Mouse (Mus musculus) lung, postnatal 0 days (tissue): ENCODE results near the gene 2900026A02Rik. TPM values are rescaled to one million over a fixed set of nuclear protein-coding genes. Genes with fewer than 3 reads are reported as not detected.

Experiments
- ATAC-seq: fragments of 200-750 bp; cut with Nextera tagmentation; 2 replicates; pipeline ENCODE4 v1.8.0; 2017; ENCODE audit warnings: moderate library complexity
- DNase-seq: peaks from one replicate; pipeline ENCODE4 v3.0.0-alpha.2; 2016; ENCODE audit warnings: low spot score
- H3K27ac ChIP-seq: fragments of 300-500 bp; sonication (generic); 2 replicates; pipeline ENCODE4 v1.5.1; 2014; ENCODE audit warnings: antibody characterized with exemption, mild to moderate bottlenecking, low read length, mixed read lengths
- H3K27me3 ChIP-seq: fragments of 300-500 bp; sonication (generic); replicated peaks from 2 replicates; pipeline ENCODE4 v1.6.1; 2014; ENCODE audit warnings: low read length, mixed read lengths; ENCODE audit not compliant: insufficient read depth
- H3K36me3 ChIP-seq: fragments of 300-500 bp; sonication (generic); 2 replicates; pipeline ENCODE4 v1.6.1; 2014; ENCODE audit warnings: low read length, mixed read lengths; ENCODE audit not compliant: insufficient read depth
- H3K4me1 ChIP-seq: fragments of 300-500 bp; sonication (generic); 2 replicates; pipeline ENCODE4 v1.6.1; 2014; ENCODE audit warnings: antibody characterized with exemption, low read depth, low read length, mixed read lengths; ENCODE audit not compliant: insufficient read depth
- H3K4me2 ChIP-seq: fragments of 300-500 bp; sonication (generic); replicated peaks from 2 replicates; pipeline ENCODE4 v1.6.1; 2014; ENCODE audit warnings: low read depth, mild to moderate bottlenecking, low read length, moderate library complexity, mixed read lengths
- H3K4me3 ChIP-seq: fragments of 300-500 bp; sonication (generic); 2 replicates; pipeline ENCODE4 v1.5.1; 2014; ENCODE audit warnings: low read depth, low read length
- H3K9ac ChIP-seq: fragments of 300-500 bp; sonication (generic); replicated peaks from 2 replicates; pipeline ENCODE4 v1.6.1; 2014; ENCODE audit warnings: low read depth, mild to moderate bottlenecking
- H3K9me3 ChIP-seq: fragments of 300-500 bp; sonication (generic); 2 replicates; pipeline ENCODE4 v1.6.1; 2016; ENCODE audit warnings: low read length, mixed read lengths
- CTCF ChIP-seq: IDR thresholded peaks from 2 replicates; pipeline ENCODE4 v1.5.1; 2016; ENCODE audit warnings: antibody characterized with exemption, mild to moderate bottlenecking
- EP300 ChIP-seq: IDR thresholded peaks from 2 replicates; pipeline ENCODE4 v1.6.1; 2016; ENCODE audit warnings: antibody characterized with exemption, mild to moderate bottlenecking, control low read depth
- WGBS: fragments of 180-500 bp; shearing (Covaris S2); extraction: QIAGEN DNeasy Blood & Tissue Kit; methylation state at CpG from one replicate; pipeline ENCODE4 v1.1.7; 2014; 5-methylcytosine and 5-hydroxymethylcytosine counted together
- polyA plus RNA-seq: library from polyadenylated mRNA; unstranded; fragments of >200 nt; fragmentation: Nextera tagmentation; extraction: Ambion mirVana; gene quantifications from 2 replicates; pipeline ENCODE4 v1.2.1, GENCODE M21; 2015

The 2900026A02Rik gene
- polyA plus RNA-seq, 1 experiment from 2014 or later: 6.3 TPM

GRCm38 (mm10) chr5:113214455-113214854, 6.6 kb downstream of the 2900026A02Rik start:
- 40% methylated on average over 11 of the region's 11 CpGs for WGBS
- no peak for TF ChIP-seq EP300
- TF ChIP-seq CTCF: peak; percentile 6; the same call in 1 of the 2 replicates
- no peak overlapping the region for H3K4me3 ChIP-seq
- ATAC-seq: peak; percentile 45
- no peak overlapping the region for H3K4me2 ChIP-seq
- no peaks in the 10 kb centered on the region for H3K9me3 ChIP-seq
- peak; percentile 42 for DNase-seq
- peaks cover 3% of the 10 kb centered on the region; the same call in 1 of the 2 replicates for H3K4me1 ChIP-seq
- H3K9ac ChIP-seq: no peak overlapping the region
- H3K27ac ChIP-seq: no peak overlapping the region
- H3K36me3 ChIP-seq: no peaks in the 10 kb centered on the region
- H3K27me3 ChIP-seq: no peaks in the 10 kb centered on the region

GRCm38 (mm10) chr5:113214041-113214440, 7.0 kb downstream of the 2900026A02Rik start:
- no peak overlapping the region for H3K27ac ChIP-seq
- WGBS: 68% methylated on average over 8 of the region's 8 CpGs
- no peak for ATAC-seq
- no peak overlapping the region for H3K9ac ChIP-seq
- no peak overlapping the region for H3K4me3 ChIP-seq
- no peak for TF ChIP-seq CTCF
- TF ChIP-seq EP300: no peak
- H3K4me1 ChIP-seq: peaks cover 5% of the 10 kb centered on the region; the same call in 1 of the 2 replicates
- H3K4me2 ChIP-seq: no peak overlapping the region
- H3K9me3 ChIP-seq: no peaks in the 10 kb centered on the region
- DNase-seq: no peak
- no peaks in the 10 kb centered on the region for H3K27me3 ChIP-seq
- no peaks in the 10 kb centered on the region for H3K36me3 ChIP-seq

GRCm38 (mm10) chr5:113212156-113212835, 8.7 kb downstream of the 2900026A02Rik start:
- Histone ChIP-seq H3K36me3 (no peaks in the 10 kb centered on the region), H3K27ac (no peak overlapping the region), H3K9me3 (no peaks in the 10 kb centered on the region), H3K4me2 (no peak overlapping the region), H3K4me3 (no peak overlapping the region), H3K9ac (no peak overlapping the region), H3K27me3 (no peaks in the 10 kb centered on the region), H3K4me1 (peaks cover 6% of the 10 kb centered on the region; the same call in 1 of the 2 replicates)
- ATAC-seq (no peak), DNase-seq (no peak)
- WGBS: 47% methylated on average over 10 of the region's 10 CpGs
- TF ChIP-seq EP300 (no peak), CTCF (no peak)

GRCm38 (mm10) chr5:113210314-113210713, 10.7 kb downstream of the 2900026A02Rik start:
- Histone ChIP-seq H3K4me1 (peaks cover 8% of the 10 kb centered on the region; the same call in 1 of the 2 replicates), H3K9ac (no peak overlapping the region), H3K9me3 (no peaks in the 10 kb centered on the region), H3K27me3 (no peaks in the 10 kb centered on the region), H3K36me3 (no peaks in the 10 kb centered on the region), H3K4me3 (no peak overlapping the region), H3K4me2 (no peak overlapping the region), H3K27ac (peak overlapping the region; percentile 87)
- DNase-seq (peak; percentile 62), ATAC-seq (peak; percentile 47)
- 61% methylated on average over 6 of the region's 6 CpGs for WGBS
- no peak for TF ChIP-seq CTCF
- no peak for TF ChIP-seq EP300

- Histone ChIP-seq H3K27me3 (no peaks in the 10 kb centered on the region), H3K27ac (peak overlapping the region; percentile 87), H3K4me1 (peaks cover 8% of the 10 kb centered on the region; the same call in 1 of the 2 replicates), H3K4me3 (no peak overlapping the region), H3K9ac (no peak overlapping the region), H3K9me3 (no peaks in the 10 kb centered on the region), H3K36me3 (no peaks in the 10 kb centered on the region), H3K4me2 (no peak overlapping the region)
- DNase-seq (no peak), ATAC-seq (peak; percentile 21)
- 45% methylated on average over 13 of the region's 13 CpGs for WGBS
- TF ChIP-seq EP300 (no peak), CTCF (no peak)
Measured at GRCm38 (mm10) chr5:113209898-113210297, 11.1 kb downstream of the 2900026A02Rik start.

GRCm38 (mm10) chr5:113209401-113209750, 11.7 kb downstream of the 2900026A02Rik start:
- ATAC-seq: no peak
- 32% methylated on average over 11 of the region's 11 CpGs for WGBS

More at GRCm38 (mm10) chr5:113209401-113209750, 11.7 kb downstream of the 2900026A02Rik start:
- no peak for TF ChIP-seq CTCF
- TF ChIP-seq EP300: no peak
- H3K27me3 ChIP-seq: no peaks in the 10 kb centered on the region
- peak overlapping the region; percentile 87 for H3K27ac ChIP-seq
- no peak overlapping the region for H3K9ac ChIP-seq
- no peaks in the 10 kb centered on the region for H3K36me3 ChIP-seq
- peaks cover 8% of the 10 kb centered on the region; the same call in 1 of the 2 replicates for H3K4me1 ChIP-seq
- DNase-seq: no peak
- no peak overlapping the region for H3K4me2 ChIP-seq
- H3K4me3 ChIP-seq: no peak overlapping the region
- no peaks in the 10 kb centered on the region for H3K9me3 ChIP-seq
